Mouse (Mus musculus): Measurements from ENCODE around the gene Nedd4. TPM values are rescaled to one million over a fixed set of nuclear protein-coding genes. Genes with fewer than 3 reads are reported as not detected.
"Not testable (repeated sequence)": the region's sequence is repeated elsewhere in the genome, so short reads cannot be mapped to it uniquely, and the experiment has no call there.

Gene Nedd4
- polyA plus RNA-seq, 1 experiment from 2014 or later = 415 TPM

- WGBS = 85% methylated on average over 7 of the region's 7 CpGs
- Histone ChIP-seq H3K4me3 (replicated peaks; ENCODE audit: low read length) (no peak overlapping the region), H3K4me2 (ENCODE audit: low read length) (no peak overlapping the region), H3K36me3 (ENCODE audit: control insufficient read depth, insufficient read depth) (no peaks in the 10 kb centered on the region), H3K9ac (replicated peaks; ENCODE audit: low read depth, low read length) (no peak overlapping the region), H3K27me3 (replicated peaks; ENCODE audit: control insufficient read depth, insufficient read depth, low read length) (no peaks in the 10 kb centered on the region), H3K27ac (ENCODE audit: low read length) (no peak overlapping the region), H3K9me3 (ENCODE audit: control insufficient read depth, low read length) (no peaks in the 10 kb centered on the region), H3K4me1 (replicated peaks; ENCODE audit: control insufficient read depth, insufficient read depth, low read length) (peaks cover 22% of the 10 kb centered on the region)
- no peak for ATAC-seq
Measured at GRCm38 (mm10) chr9:72636547-72636946, 25.6 kb upstream of the Nedd4 start.

GRCm38 (mm10) chr9:72637243-72637642, 24.9 kb upstream of the Nedd4 start:
- H3K27me3 ChIP-seq (replicated peaks; ENCODE audit: control insufficient read depth, insufficient read depth, low read length) = no peaks in the 10 kb centered on the region
- WGBS = 77% methylated on average over 8 of the region's 8 CpGs
- no peak overlapping the region for H3K4me3 ChIP-seq (replicated peaks; ENCODE audit: low read length)
- no peaks in the 10 kb centered on the region for H3K36me3 ChIP-seq (ENCODE audit: control insufficient read depth, insufficient read depth)
- H3K9me3 ChIP-seq (ENCODE audit: control insufficient read depth, low read length) = no peaks in the 10 kb centered on the region
- no peak for ATAC-seq
- H3K4me1 ChIP-seq (replicated peaks; ENCODE audit: control insufficient read depth, insufficient read depth, low read length) = peaks cover 22% of the 10 kb centered on the region
- no peak overlapping the region for H3K4me2 ChIP-seq (ENCODE audit: low read length)
- H3K27ac ChIP-seq (ENCODE audit: low read length) = no peak overlapping the region
- no peak overlapping the region for H3K9ac ChIP-seq (replicated peaks; ENCODE audit: low read depth, low read length)

GRCm38 (mm10) chr9:72638951-72639842, 22.9 kb upstream of the Nedd4 start:
- H3K4me2 ChIP-seq (ENCODE audit: low read length) = peak overlapping the region; percentile 48
- peak overlapping the region; percentile 88 for H3K27ac ChIP-seq (ENCODE audit: low read length)
- 31% methylated on average over 9 of the region's 9 CpGs for WGBS
- H3K4me3 ChIP-seq (replicated peaks; ENCODE audit: low read length) = peak overlapping the region; percentile 27
- peak; percentile 87 for ATAC-seq
- peaks cover 22% of the 10 kb centered on the region for H3K4me1 ChIP-seq (replicated peaks; ENCODE audit: control insufficient read depth, insufficient read depth, low read length)
- no peaks in the 10 kb centered on the region for H3K27me3 ChIP-seq (replicated peaks; ENCODE audit: control insufficient read depth, insufficient read depth, low read length)
- H3K9me3 ChIP-seq (ENCODE audit: control insufficient read depth, low read length) = no peaks in the 10 kb centered on the region
- H3K9ac ChIP-seq (replicated peaks; ENCODE audit: low read depth, low read length) = peak overlapping the region; percentile 51
- H3K36me3 ChIP-seq (ENCODE audit: control insufficient read depth, insufficient read depth) = no peaks in the 10 kb centered on the region

GRCm38 (mm10) chr9:72639843-72640621, 22.1 kb upstream of the Nedd4 start:
- no peaks in the 10 kb centered on the region for H3K9me3 ChIP-seq (ENCODE audit: control insufficient read depth, low read length)
- peaks cover 22% of the 10 kb centered on the region for H3K4me1 ChIP-seq (replicated peaks; ENCODE audit: control insufficient read depth, insufficient read depth, low read length)
- H3K36me3 ChIP-seq (ENCODE audit: control insufficient read depth, insufficient read depth) = no peaks in the 10 kb centered on the region
- peak overlapping the region; percentile 27 for H3K4me3 ChIP-seq (replicated peaks; ENCODE audit: low read length)
- no peaks in the 10 kb centered on the region for H3K27me3 ChIP-seq (replicated peaks; ENCODE audit: control insufficient read depth, insufficient read depth, low read length)
- WGBS = 0% methylated on average over 27 of the region's 27 CpGs
- H3K9ac ChIP-seq (replicated peaks; ENCODE audit: low read depth, low read length) = peak overlapping the region; percentile 51
- H3K27ac ChIP-seq (ENCODE audit: low read length) = peak overlapping the region; percentile 88
- peak overlapping the region; percentile 48 for H3K4me2 ChIP-seq (ENCODE audit: low read length)
- peak; percentile 90 for ATAC-seq

DNA sequence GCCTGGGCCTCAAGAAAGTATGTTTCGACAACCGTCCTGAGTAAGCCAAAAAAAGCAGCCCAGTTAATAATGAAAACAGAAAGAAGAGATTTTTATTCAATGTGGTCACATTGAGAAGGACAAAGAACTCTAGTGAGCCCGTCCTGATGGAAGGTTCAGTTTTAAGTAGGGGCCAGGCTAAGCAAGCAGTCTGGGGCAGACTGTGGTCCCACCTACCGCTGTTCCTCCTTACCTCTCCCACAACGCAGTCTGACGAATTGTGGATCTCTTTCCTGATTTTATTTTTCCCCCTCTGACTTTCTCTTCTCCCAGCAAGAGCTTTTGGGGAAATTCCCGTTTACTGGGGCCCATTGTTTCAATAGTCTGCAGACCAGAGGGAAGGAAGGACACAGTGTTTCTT, 21.5 kb upstream of the Nedd4 start:
- Histone ChIP-seq H3K9me3 (ENCODE audit: control insufficient read depth, low read length) (no peaks in the 10 kb centered on the region), H3K9ac (replicated peaks; ENCODE audit: low read depth, low read length) (no peak overlapping the region), H3K27me3 (replicated peaks; ENCODE audit: control insufficient read depth, insufficient read depth, low read length) (no peaks in the 10 kb centered on the region), H3K36me3 (ENCODE audit: control insufficient read depth, insufficient read depth) (no peaks in the 10 kb centered on the region), H3K4me3 (replicated peaks; ENCODE audit: low read length) (no peak overlapping the region), H3K27ac (ENCODE audit: low read length) (peak overlapping the region; percentile 88), H3K4me2 (ENCODE audit: low read length) (peak overlapping the region; percentile 48), H3K4me1 (replicated peaks; ENCODE audit: control insufficient read depth, insufficient read depth, low read length) (peaks cover 22% of the 10 kb centered on the region)
- ATAC-seq = no peak
- 4% methylated on average over 7 of the region's 7 CpGs for WGBS

- Histone ChIP-seq H3K4me2 (ENCODE audit: low read length) (no peak overlapping the region), H3K4me1 (replicated peaks; ENCODE audit: control insufficient read depth, insufficient read depth, low read length) (peaks cover 22% of the 10 kb centered on the region), H3K27me3 (replicated peaks; ENCODE audit: control insufficient read depth, insufficient read depth, low read length) (no peaks in the 10 kb centered on the region), H3K36me3 (ENCODE audit: control insufficient read depth, insufficient read depth) (no peaks in the 10 kb centered on the region), H3K4me3 (replicated peaks; ENCODE audit: low read length) (no peak overlapping the region), H3K9me3 (ENCODE audit: control insufficient read depth, low read length) (no peaks in the 10 kb centered on the region), H3K9ac (replicated peaks; ENCODE audit: low read depth, low read length) (no peak overlapping the region), H3K27ac (ENCODE audit: low read length) (peak overlapping the region; percentile 88)
- ATAC-seq = no peak
- 47% methylated on average over 6 of the region's 6 CpGs for WGBS
Measured at GRCm38 (mm10) chr9:72641093-72641680, 21.0 kb upstream of the Nedd4 start.

- not testable (repeated sequence) for H3K9me3 ChIP-seq (ENCODE audit: control insufficient read depth, low read length); ATAC-seq; H3K27ac ChIP-seq (ENCODE audit: low read length); H3K4me3 ChIP-seq (replicated peaks; ENCODE audit: low read length); H3K9ac ChIP-seq (replicated peaks; ENCODE audit: low read depth, low read length); H3K4me2 ChIP-seq (ENCODE audit: low read length); H3K36me3 ChIP-seq (ENCODE audit: control insufficient read depth, insufficient read depth); H3K27me3 ChIP-seq (replicated peaks; ENCODE audit: control insufficient read depth, insufficient read depth, low read length)
- WGBS = 87% methylated on average over 4 of the region's 4 CpGs
- peaks cover 22% of the 10 kb centered on the region for H3K4me1 ChIP-seq (replicated peaks; ENCODE audit: control insufficient read depth, insufficient read depth, low read length)
Measured at GRCm38 (mm10) chr9:72642756-72643447, 19.2 kb upstream of the Nedd4 start.

GRCm38 (mm10) chr9:72643651-72644417, 18.3 kb upstream of the Nedd4 start:
- Histone ChIP-seq H3K9me3 (ENCODE audit: control insufficient read depth, low read length) (no peaks in the 10 kb centered on the region), H3K27me3 (replicated peaks; ENCODE audit: control insufficient read depth, insufficient read depth, low read length) (no peaks in the 10 kb centered on the region), H3K9ac (replicated peaks; ENCODE audit: low read depth, low read length) (no peak overlapping the region), H3K4me1 (replicated peaks; ENCODE audit: control insufficient read depth, insufficient read depth, low read length) (peaks cover 22% of the 10 kb centered on the region), H3K27ac (ENCODE audit: low read length) (no peak overlapping the region), H3K4me2 (ENCODE audit: low read length) (no peak overlapping the region), H3K36me3 (ENCODE audit: control insufficient read depth, insufficient read depth) (no peaks in the 10 kb centered on the region), H3K4me3 (replicated peaks; ENCODE audit: low read length) (no peak overlapping the region)
- WGBS = 90% methylated on average over 6 of the region's 6 CpGs
- no peak for ATAC-seq
